Mouse (Mus musculus) liver, postnatal 0 days (tissue): ENCODE data around the gene Plxna4. TPM values are rescaled to one million over a fixed set of nuclear protein-coding genes. Genes with fewer than 3 reads are reported as not detected.
A peak's percentile ranks its signal among the peaks of the same experiment; 100 is the strongest.

ENCODE experiments used
- ATAC-seq: fragments of 200-750 bp; cut with Nextera tagmentation; 2 replicates; pipeline ENCODE4 v1.8.0; 2017; ENCODE audit warnings: mild to moderate bottlenecking, moderate library complexity
- DNase-seq: peaks from one replicate; pipeline ENCODE4 v3.0.0-alpha.2; 2016
- H3K27ac ChIP-seq: fragments of 300-500 bp; sonication (generic); 2 replicates; pipeline ENCODE4 v1.5.1; 2014; ENCODE audit warnings: antibody characterized with exemption, moderate library complexity, mild to moderate bottlenecking, low read depth
- H3K27me3 ChIP-seq: fragments of 300-500 bp; sonication (generic); 2 replicates; pipeline ENCODE4 v1.6.1; 2014; ENCODE audit warnings: low read length, control low read depth, mixed read lengths; ENCODE audit not compliant: insufficient read depth
- H3K36me3 ChIP-seq: fragments of 300-500 bp; sonication (generic); replicated peaks from 2 replicates; pipeline ENCODE4 v1.6.1; 2014; ENCODE audit warnings: mild to moderate bottlenecking, control low read depth, low read length, moderate library complexity, mixed read lengths; ENCODE audit not compliant: insufficient read depth
- H3K4me1 ChIP-seq: fragments of 300-500 bp; sonication (generic); 2 replicates; pipeline ENCODE4 v1.6.1; 2014; ENCODE audit warnings: antibody characterized with exemption, mild to moderate bottlenecking, control low read depth; ENCODE audit not compliant: insufficient read depth
- H3K4me2 ChIP-seq: fragments of 300-500 bp; sonication (generic); 2 replicates; pipeline ENCODE4 v1.6.1; 2014; ENCODE audit warnings: low read depth, mild to moderate bottlenecking, low read length, moderate library complexity, mixed read lengths
- H3K4me3 ChIP-seq: fragments of 300-500 bp; sonication (generic); 2 replicates; pipeline ENCODE4 v1.5.1; 2014; ENCODE audit warnings: low read depth, low read length
- H3K9ac ChIP-seq: fragments of 300-500 bp; sonication (generic); replicated peaks from 2 replicates; pipeline ENCODE4 v1.6.1; 2014; ENCODE audit warnings: mild to moderate bottlenecking, moderate library complexity
- H3K9me3 ChIP-seq: fragments of 300-500 bp; sonication (generic); 2 replicates; pipeline ENCODE4 v1.6.1; 2016; ENCODE audit warnings: mild to moderate bottlenecking, control low read depth, low read length, mixed read lengths
- CTCF ChIP-seq: sonication (generic); IDR thresholded peaks from 2 replicates; pipeline ENCODE4 v1.5.1; 2016; ENCODE audit warnings: antibody characterized with exemption, low read depth
- EP300 ChIP-seq: IDR thresholded peaks from 2 replicates; pipeline ENCODE4 v1.6.1; 2016; ENCODE audit warnings: antibody characterized with exemption, low read depth, mild to moderate bottlenecking
- WGBS: fragments of 180-500 bp; shearing (Covaris S2); extraction: QIAGEN DNeasy Blood & Tissue Kit; methylation state at CpG from one replicate; pipeline ENCODE4 v1.1.7; 2014; ENCODE audit not compliant: insufficient replicate concordance; 5-methylcytosine and 5-hydroxymethylcytosine counted together
- polyA plus RNA-seq: library from polyadenylated mRNA; unstranded; fragments of >200 nt; fragmentation: Nextera tagmentation; extraction: Ambion mirVana; gene quantifications from 2 replicates; pipeline ENCODE4 v1.2.1, GENCODE M21; 2015

Gene Plxna4
- polyA plus RNA-seq, 1 experiment from 2014 or later: 0.36 TPM

- Histone ChIP-seq H3K4me3 (no peak overlapping the region), H3K4me2 (no peak overlapping the region), H3K27ac (no peak overlapping the region), H3K36me3 (no peaks in the 10 kb centered on the region), H3K9me3 (no peaks in the 10 kb centered on the region), H3K9ac (no peak overlapping the region), H3K27me3 (no peaks in the 10 kb centered on the region), H3K4me1 (no peaks in the 10 kb centered on the region)
- no peak for ATAC-seq
- no peak for DNase-seq
- no peak for TF ChIP-seq EP300
- TF ChIP-seq CTCF: no peak
- 40% methylated on average over 3 of the region's 3 CpGs for WGBS
Observed at GRCm38 (mm10) chr6:32569919-32570318, 18.1 kb downstream of the Plxna4 start.

- WGBS: 80% methylated on average over 1 of the region's 1 CpGs
- no peak for DNase-seq
- no peak overlapping the region for H3K27ac ChIP-seq
Observed at GRCm38 (mm10) chr6:32546915-32547314, 41.1 kb downstream of the Plxna4 start.

GRCm38 (mm10) chr6:32544021-32544420 lies 44.0 kb downstream of the Plxna4 start:
- H3K9me3 ChIP-seq: no peaks in the 10 kb centered on the region

More at GRCm38 (mm10) chr6:32546915-32547314, 41.1 kb downstream of the Plxna4 start:
- H3K4me3 ChIP-seq: no peak overlapping the region
- no peaks in the 10 kb centered on the region for H3K27me3 ChIP-seq
- H3K4me2 ChIP-seq: no peak overlapping the region
- H3K9ac ChIP-seq: no peak overlapping the region
- H3K36me3 ChIP-seq: no peaks in the 10 kb centered on the region
- no peak for ATAC-seq
- no peak for TF ChIP-seq CTCF
- no peak for TF ChIP-seq EP300
- no peaks in the 10 kb centered on the region for H3K4me1 ChIP-seq
- H3K9me3 ChIP-seq: no peaks in the 10 kb centered on the region

GRCm38 (mm10) chr6:32540155-32540554 lies 47.8 kb downstream of the Plxna4 start:
- WGBS: 72% methylated on average over 4 of the region's 4 CpGs
- Histone ChIP-seq H3K27me3 (no peaks in the 10 kb centered on the region), H3K4me3 (no peak overlapping the region), H3K4me1 (no peaks in the 10 kb centered on the region), H3K9me3 (no peaks in the 10 kb centered on the region), H3K4me2 (no peak overlapping the region), H3K36me3 (no peaks in the 10 kb centered on the region), H3K27ac (no peak overlapping the region), H3K9ac (no peak overlapping the region)
- DNase-seq: no peak
- ATAC-seq: no peak
- TF ChIP-seq EP300 (no peak), CTCF (no peak)

More at GRCm38 (mm10) chr6:32544021-32544420, 44.0 kb downstream of the Plxna4 start:
- WGBS: 66% methylated on average over 3 of the region's 3 CpGs
- H3K4me3 ChIP-seq: no peak overlapping the region
- TF ChIP-seq CTCF: no peak
- TF ChIP-seq EP300: no peak
- no peak overlapping the region for H3K27ac ChIP-seq
- no peak for ATAC-seq
- DNase-seq: no peak
- no peaks in the 10 kb centered on the region for H3K27me3 ChIP-seq
- H3K9ac ChIP-seq: no peak overlapping the region
- no peaks in the 10 kb centered on the region for H3K36me3 ChIP-seq
- H3K4me1 ChIP-seq: no peaks in the 10 kb centered on the region
- H3K4me2 ChIP-seq: no peak overlapping the region

GRCm38 (mm10) chr6:32533962-32534740 lies 53.8 kb downstream of the Plxna4 start:
- H3K4me1 ChIP-seq: no peaks in the 10 kb centered on the region
- TF ChIP-seq EP300 (peak; percentile 88), CTCF (no peak)
- 46% methylated on average over 3 of the region's 3 CpGs for WGBS
- no peak overlapping the region for H3K9ac ChIP-seq
- no peaks in the 10 kb centered on the region for H3K9me3 ChIP-seq
- no peak overlapping the region for H3K4me3 ChIP-seq
- no peaks in the 10 kb centered on the region for H3K36me3 ChIP-seq
- H3K27me3 ChIP-seq: no peaks in the 10 kb centered on the region
- H3K4me2 ChIP-seq: no peak overlapping the region
- ATAC-seq (peak; percentile 91), DNase-seq (no peak)
- H3K27ac ChIP-seq: no peak overlapping the region

- Histone ChIP-seq H3K4me3 (no peak overlapping the region), H3K27me3 (no peaks in the 10 kb centered on the region), H3K9ac (no peak overlapping the region), H3K4me1 (no peaks in the 10 kb centered on the region), H3K4me2 (no peak overlapping the region), H3K27ac (no peak overlapping the region), H3K9me3 (no peaks in the 10 kb centered on the region), H3K36me3 (no peaks in the 10 kb centered on the region)
- DNase-seq (no peak), ATAC-seq (no peak)
- 56% methylated on average over 8 of the region's 8 CpGs for WGBS
- TF ChIP-seq EP300: no peak
- no peak for TF ChIP-seq CTCF
Observed at GRCm38 (mm10) chr6:32528081-32528570, 59.9 kb downstream of the Plxna4 start.
